Mouse (Mus musculus): ENCODE results near the gene Iqcj. TPM values are rescaled to one million over a fixed set of nuclear protein-coding genes. Genes with fewer than 3 reads are reported as not detected.

The Iqcj gene
- total RNA-seq (2014; fragmentation: Nextera tagmentation) (not detected in 2 replicates), total RNA-seq (2017) (0.16 TPM in 1 of 2 replicates, not detected in the other), polyA plus RNA-seq (2012) (not detected in 2 replicates)

DNA sequence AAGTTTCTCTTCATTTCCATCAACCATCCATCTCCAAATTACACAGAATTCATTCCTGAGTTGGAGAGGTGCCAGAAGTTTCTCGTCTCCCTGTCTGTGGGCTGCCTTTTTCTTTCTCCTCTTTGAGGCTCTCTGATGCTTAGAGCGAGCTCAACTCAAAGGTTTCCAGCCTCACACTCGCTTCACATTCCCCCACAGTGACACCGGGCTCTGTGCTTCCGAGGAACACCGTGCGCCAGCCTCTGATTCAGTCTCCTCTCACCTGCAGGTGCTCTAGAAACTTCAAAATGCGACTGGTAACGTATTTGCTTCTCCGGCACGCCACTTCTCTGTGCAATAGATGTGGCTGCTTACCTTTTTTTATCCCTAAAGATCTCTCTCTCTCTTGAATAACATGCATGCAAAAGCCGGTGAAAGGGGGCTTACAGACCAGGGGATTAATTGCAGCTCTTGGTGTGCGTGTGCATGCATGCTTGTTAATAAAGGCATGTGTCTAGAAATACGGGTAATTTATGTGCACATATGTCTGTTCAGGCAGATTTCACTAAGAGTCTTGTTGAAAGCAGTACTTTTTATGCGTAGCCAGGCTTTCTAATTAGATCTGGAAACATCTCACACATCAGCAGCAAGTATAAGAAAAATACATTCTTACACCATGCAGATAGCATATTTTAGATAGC, at the start of gene Iqcj, which contains the start of gene Iqschfp:
Gene Iqcj, plus strand, starts transcription at position 195 of the 680 bp plus-strand sequence.
Gene Iqschfp, plus strand, starts transcription at position 207 of the 680 bp plus-strand sequence.
- no peak within 1 kb of the TSS for H3K4me3 ChIP-seq (ENCODE audit: low read depth, low read length)
- TF ChIP-seq GATA2 (IDR thresholded peaks at IDR 0.05; ENCODE audit: borderline replicate concordance, low read depth, low read length) (no peak), POLR2AphosphoS5 (IDR thresholded peaks at IDR 0.05; ENCODE audit: insufficient replicate concordance, low read depth, low read length) (no peak), TAL1 (conservative IDR thresholded peaks at IDR 0.05; ENCODE audit: low read depth, low read length) (no peak), CTCF (IDR thresholded peaks at IDR 0.05; ENCODE audit: low read depth, low read length) (no peak), GATA1 (IDR thresholded peaks at IDR 0.05; ENCODE audit: borderline replicate concordance, low read length) (no peak)
- H3K4me1 ChIP-seq (ENCODE audit: insufficient read depth, low read depth, low read length) = no peaks in the 10 kb centered on the region
- no peak for ATAC-seq (ENCODE audit: extremely low read depth, insufficient number of reproducible peaks, low FRiP score, poor library complexity, severe bottlenecking)
- no peaks in the 10 kb centered on the region for H3K27me3 ChIP-seq (ENCODE audit: insufficient read depth, low read length)
- H3K36me3 ChIP-seq (replicated peaks) = no peaks in the 10 kb centered on the region
- DNase-seq (ENCODE audit: low spot score) = no peak
- H3K9me3 ChIP-seq (replicated peaks) = no peaks in the 10 kb centered on the region

DNA sequence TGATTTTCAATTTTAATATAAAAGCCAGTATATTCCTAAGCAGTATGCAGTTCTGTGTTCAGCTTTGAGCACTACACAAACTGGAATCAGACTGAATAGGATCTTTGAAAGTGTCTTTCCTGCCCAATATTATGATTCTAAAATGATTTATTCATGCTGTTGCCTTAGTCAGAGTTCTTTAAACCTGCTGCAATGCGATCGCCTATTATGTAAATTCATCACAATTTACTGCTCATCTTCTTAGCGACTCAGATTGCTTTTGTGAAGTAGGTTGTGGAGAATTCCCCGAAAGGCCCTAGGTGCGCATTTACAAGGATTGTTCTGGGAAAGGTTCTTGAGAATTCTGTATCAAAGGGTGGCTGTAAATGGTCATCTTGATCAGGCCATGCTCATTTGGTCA, 39.6 kb upstream of the Iqcj start:
- H3K27me3 ChIP-seq (ENCODE audit: insufficient read depth, low read length) = no peaks in the 10 kb centered on the region
- H3K4me1 ChIP-seq (ENCODE audit: insufficient read depth, low read depth, low read length) = no peaks in the 10 kb centered on the region
- H3K4me3 ChIP-seq (ENCODE audit: low read depth, low read length) = no peak overlapping the region
- no peak for DNase-seq (ENCODE audit: low spot score)
- H3K36me3 ChIP-seq (replicated peaks) = no peaks in the 10 kb centered on the region
- TF ChIP-seq POLR2AphosphoS5 (IDR thresholded peaks at IDR 0.05; ENCODE audit: insufficient replicate concordance, low read depth, low read length) (no peak), CTCF (IDR thresholded peaks at IDR 0.05; ENCODE audit: low read depth, low read length) (no peak), GATA2 (IDR thresholded peaks at IDR 0.05; ENCODE audit: borderline replicate concordance, low read depth, low read length) (no peak), TAL1 (conservative IDR thresholded peaks at IDR 0.05; ENCODE audit: low read depth, low read length) (no peak), GATA1 (IDR thresholded peaks at IDR 0.05; ENCODE audit: borderline replicate concordance, low read length) (no peak)
- no peak for ATAC-seq (ENCODE audit: extremely low read depth, insufficient number of reproducible peaks, low FRiP score, poor library complexity, severe bottlenecking)
- no peaks in the 10 kb centered on the region for H3K9me3 ChIP-seq (replicated peaks)

DNA sequence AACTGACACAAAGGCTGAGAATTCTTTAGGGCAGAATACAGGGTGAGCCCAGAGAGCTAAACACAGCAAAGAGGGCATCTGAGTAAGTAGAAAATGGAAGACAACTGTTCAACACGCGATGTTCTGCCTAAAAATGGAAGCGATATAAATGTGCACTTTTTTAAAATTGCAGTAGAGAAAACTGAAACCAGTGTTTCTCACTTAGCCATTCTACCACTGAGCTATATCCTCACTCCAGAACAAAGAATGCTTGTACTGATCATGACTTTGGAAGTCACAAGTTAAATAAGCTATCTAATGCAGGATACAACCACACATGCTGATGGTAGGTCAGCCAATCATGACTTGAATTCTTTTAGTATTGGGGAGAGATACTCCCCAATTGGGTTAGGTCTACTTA, 30.5 kb upstream of the Iqcj start:
- Histone ChIP-seq H3K27me3 (ENCODE audit: insufficient read depth, low read length) (no peaks in the 10 kb centered on the region), H3K36me3 (replicated peaks) (no peaks in the 10 kb centered on the region), H3K4me1 (ENCODE audit: insufficient read depth, low read depth, low read length) (no peaks in the 10 kb centered on the region), H3K9me3 (replicated peaks) (no peaks in the 10 kb centered on the region; the same call in 1 of the 2 replicates), H3K4me3 (ENCODE audit: low read depth, low read length) (no peak overlapping the region)
- DNase-seq (ENCODE audit: low spot score) (no peak), ATAC-seq (ENCODE audit: extremely low read depth, insufficient number of reproducible peaks, low FRiP score, poor library complexity, severe bottlenecking) (no peak)
- TF ChIP-seq TAL1 (conservative IDR thresholded peaks at IDR 0.05; ENCODE audit: low read depth, low read length) (no peak), CTCF (IDR thresholded peaks at IDR 0.05; ENCODE audit: low read depth, low read length) (no peak), GATA1 (IDR thresholded peaks at IDR 0.05; ENCODE audit: borderline replicate concordance, low read length) (no peak), POLR2AphosphoS5 (IDR thresholded peaks at IDR 0.05; ENCODE audit: insufficient replicate concordance, low read depth, low read length) (no peak), GATA2 (IDR thresholded peaks at IDR 0.05; ENCODE audit: borderline replicate concordance, low read depth, low read length) (no peak)

DNA sequence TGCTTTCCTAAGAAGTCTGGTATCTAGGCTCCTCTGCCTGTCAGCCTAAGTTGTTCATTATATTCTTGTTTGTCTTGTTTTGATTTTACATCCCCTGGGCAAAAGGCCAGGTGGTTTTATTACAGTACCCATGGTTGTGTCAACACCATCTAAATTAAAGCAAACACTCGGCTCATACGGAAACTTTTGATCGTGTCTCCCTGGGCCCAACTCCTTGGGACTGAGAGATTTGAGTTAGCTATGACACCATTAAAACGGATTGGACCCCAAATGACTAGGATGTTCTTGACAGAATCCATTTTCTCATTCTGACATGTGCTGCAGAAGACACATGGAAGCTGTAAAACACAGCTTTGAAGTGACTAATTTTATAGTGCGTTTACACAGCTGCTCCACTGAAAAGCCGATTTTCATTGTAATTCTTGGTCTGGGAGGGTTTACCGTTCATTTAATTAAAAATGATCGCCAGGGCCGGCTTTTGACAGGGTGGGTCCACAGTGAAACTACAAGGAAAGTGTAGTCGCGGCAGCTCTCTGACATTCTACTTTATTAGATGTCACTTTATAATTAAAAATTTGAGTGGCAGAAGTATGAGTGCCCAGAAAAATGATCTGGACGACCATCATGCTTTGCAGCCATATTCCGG, 24.5 kb upstream of the Iqcj start:
- no peaks in the 10 kb centered on the region for H3K9me3 ChIP-seq (replicated peaks)
- DNase-seq (ENCODE audit: low spot score) = no peak
- H3K4me1 ChIP-seq (ENCODE audit: insufficient read depth, low read depth, low read length) = no peaks in the 10 kb centered on the region
- H3K36me3 ChIP-seq (replicated peaks) = no peaks in the 10 kb centered on the region
- TF ChIP-seq CTCF (IDR thresholded peaks at IDR 0.05; ENCODE audit: low read depth, low read length) (no peak), GATA2 (IDR thresholded peaks at IDR 0.05; ENCODE audit: borderline replicate concordance, low read depth, low read length) (no peak), GATA1 (IDR thresholded peaks at IDR 0.05; ENCODE audit: borderline replicate concordance, low read length) (no peak), POLR2AphosphoS5 (IDR thresholded peaks at IDR 0.05; ENCODE audit: insufficient replicate concordance, low read depth, low read length) (no peak), TAL1 (conservative IDR thresholded peaks at IDR 0.05; ENCODE audit: low read depth, low read length) (no peak)
- H3K27me3 ChIP-seq (ENCODE audit: insufficient read depth, low read length) = no peaks in the 10 kb centered on the region
- H3K4me3 ChIP-seq (ENCODE audit: low read depth, low read length) = no peak overlapping the region
- no peak for ATAC-seq (ENCODE audit: extremely low read depth, insufficient number of reproducible peaks, low FRiP score, poor library complexity, severe bottlenecking)

DNA sequence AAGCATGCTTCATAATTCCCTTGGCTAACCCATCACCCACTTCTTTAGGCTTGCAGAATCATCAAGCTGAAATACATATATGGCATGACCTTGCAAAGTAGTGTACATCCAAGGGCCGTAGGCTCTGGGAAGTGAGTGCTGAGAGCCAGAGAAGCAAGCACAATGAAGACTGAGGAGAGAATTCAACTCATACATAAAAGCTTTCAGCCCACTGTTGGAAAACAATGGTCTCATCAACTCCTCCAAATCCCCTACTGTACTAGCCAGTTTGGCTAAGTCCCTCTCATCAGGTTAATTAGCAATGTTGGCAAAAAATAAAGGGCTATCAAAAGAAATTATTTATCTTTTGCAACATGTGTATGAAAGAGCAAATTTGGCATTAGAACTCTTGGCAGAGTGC, 22.6 kb upstream of the Iqcj start:
- H3K36me3 ChIP-seq (replicated peaks) = no peaks in the 10 kb centered on the region
- no peaks in the 10 kb centered on the region for H3K9me3 ChIP-seq (replicated peaks)
- ATAC-seq (ENCODE audit: extremely low read depth, insufficient number of reproducible peaks, low FRiP score, poor library complexity, severe bottlenecking) (no peak), DNase-seq (ENCODE audit: low spot score) (no peak)
- H3K27me3 ChIP-seq (ENCODE audit: insufficient read depth, low read length) = no peaks in the 10 kb centered on the region
- TF ChIP-seq POLR2AphosphoS5 (IDR thresholded peaks at IDR 0.05; ENCODE audit: insufficient replicate concordance, low read depth, low read length) (no peak), GATA1 (IDR thresholded peaks at IDR 0.05; ENCODE audit: borderline replicate concordance, low read length) (no peak), GATA2 (IDR thresholded peaks at IDR 0.05; ENCODE audit: borderline replicate concordance, low read depth, low read length) (no peak), TAL1 (conservative IDR thresholded peaks at IDR 0.05; ENCODE audit: low read depth, low read length) (no peak), CTCF (IDR thresholded peaks at IDR 0.05; ENCODE audit: low read depth, low read length) (no peak)
- H3K4me3 ChIP-seq (ENCODE audit: low read depth, low read length) = no peak overlapping the region
- H3K4me1 ChIP-seq (ENCODE audit: insufficient read depth, low read depth, low read length) = no peaks in the 10 kb centered on the region

DNA sequence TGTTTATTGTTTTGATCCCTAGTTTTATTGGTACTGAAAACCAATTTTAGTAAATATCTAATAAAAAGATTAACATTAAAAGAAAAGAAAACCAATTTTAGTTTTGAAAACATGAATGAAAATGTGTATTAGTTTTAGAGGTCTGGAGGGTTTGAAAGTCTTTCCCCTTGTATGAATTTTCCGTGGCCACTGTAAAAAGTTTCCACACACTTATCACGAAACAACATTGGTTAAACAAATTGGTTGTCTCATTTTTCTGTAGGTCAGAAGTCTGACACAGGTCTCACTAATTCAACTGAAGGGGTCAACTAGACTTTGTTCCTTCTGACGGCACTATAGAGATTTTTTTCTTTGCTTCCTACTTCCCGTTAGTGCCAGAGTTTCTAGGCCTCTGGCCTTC, 14.8 kb upstream of the Iqcj start:
- no peaks in the 10 kb centered on the region for H3K36me3 ChIP-seq (replicated peaks)
- no peak overlapping the region for H3K4me3 ChIP-seq (ENCODE audit: low read depth, low read length)
- TF ChIP-seq GATA1 (IDR thresholded peaks at IDR 0.05; ENCODE audit: borderline replicate concordance, low read length) = no peak
- TF ChIP-seq TAL1 (conservative IDR thresholded peaks at IDR 0.05; ENCODE audit: low read depth, low read length) = no peak
- TF ChIP-seq CTCF (IDR thresholded peaks at IDR 0.05; ENCODE audit: low read depth, low read length) = no peak
- no peak for TF ChIP-seq POLR2AphosphoS5 (IDR thresholded peaks at IDR 0.05; ENCODE audit: insufficient replicate concordance, low read depth, low read length)
- TF ChIP-seq GATA2 (IDR thresholded peaks at IDR 0.05; ENCODE audit: borderline replicate concordance, low read depth, low read length) = no peak
- no peaks in the 10 kb centered on the region for H3K4me1 ChIP-seq (ENCODE audit: insufficient read depth, low read depth, low read length)
- ATAC-seq (ENCODE audit: extremely low read depth, insufficient number of reproducible peaks, low FRiP score, poor library complexity, severe bottlenecking) = no peak
- H3K27me3 ChIP-seq (ENCODE audit: insufficient read depth, low read length) = no peaks in the 10 kb centered on the region
- no peaks in the 10 kb centered on the region for H3K9me3 ChIP-seq (replicated peaks)
- no peak for DNase-seq (ENCODE audit: low spot score)

Data from G1E (cell line).